Comparison of ENCODE assay signal across 13 mouse cellular contexts in the genomic region with DNA sequence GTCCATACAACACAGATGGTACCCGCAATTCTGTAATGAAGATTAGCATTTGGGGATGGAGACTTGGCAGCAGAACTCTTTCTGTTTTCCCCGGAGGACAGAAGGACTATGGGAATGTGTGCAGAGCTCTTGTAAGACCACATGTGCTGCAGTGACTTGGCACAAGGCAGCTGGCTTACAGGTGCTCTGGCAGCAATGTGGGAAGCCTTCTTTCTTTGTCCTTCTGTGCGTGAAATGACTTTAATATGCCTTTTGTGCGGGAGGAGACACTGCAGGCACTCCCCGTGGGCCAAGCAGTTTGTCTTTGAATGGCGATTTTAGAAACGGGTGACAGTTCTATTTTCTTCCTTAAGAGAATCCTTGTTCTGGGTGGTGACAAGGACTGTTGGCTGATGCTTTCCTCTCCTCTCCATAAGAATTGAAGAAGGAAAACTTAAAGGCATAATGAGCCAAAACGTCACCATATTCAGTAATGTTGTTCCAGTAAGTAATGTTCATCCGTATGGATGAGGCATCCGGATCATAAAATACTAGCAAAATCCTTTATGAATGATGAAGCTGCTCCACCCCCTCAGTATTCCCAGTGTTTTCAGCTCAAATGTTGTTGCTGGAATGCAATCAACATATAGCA. TPM values are rescaled to one million over a fixed set of nuclear protein-coding genes. Genes with fewer than 3 reads are reported as not detected.
DNase-seq lines count a peak whose midpoint lies in the region; ATAC-seq and TF ChIP-seq lines count a peak whose summit lies in the region.
"Had no signal": no experiment of that assay in that cellular context is flagged by ENCODE, and none has a peak within 500 bp of the region (broad histone marks: within the 10 kb centered on the region; RNA-seq: fewer than 3 reads in every experiment).

No protein-coding gene starts in this region.

- no peak for TF ChIP-seq POLR2A in brain, embryonic 14.5 days (IDR thresholded peaks at IDR 0.05; ENCODE audit: borderline replicate concordance, extremely low read depth, insufficient read depth, insufficient read length, poor library complexity, severe bottlenecking)

- no peak overlapping the region for H3K27ac ChIP-seq in intestine, postnatal 0 days (ENCODE audit: low read depth, low read length)
- H3K27ac ChIP-seq in heart, embryonic 12.5 days (ENCODE audit: poor library complexity, severe bottlenecking) = no peak overlapping the region
- H3K27ac ChIP-seq: embryonic facial prominence, embryonic 12.5 days; liver, embryonic 13.5 days had no signal

- no peak overlapping the region for H3K4me2 ChIP-seq in intestine, postnatal 0 days (replicated peaks; ENCODE audit: low read depth)
- no peak overlapping the region for H3K4me2 ChIP-seq in heart, embryonic 12.5 days
- H3K4me2 ChIP-seq: embryonic facial prominence, embryonic 12.5 days; liver, embryonic 13.5 days had no signal

- H3K9ac ChIP-seq in intestine, postnatal 0 days (ENCODE audit: low read depth, low read length) = no peak overlapping the region
- no peak overlapping the region for H3K9ac ChIP-seq in heart, embryonic 12.5 days
- H3K9ac ChIP-seq: embryonic facial prominence, embryonic 12.5 days; liver, embryonic 13.5 days had no signal

- no peak for ATAC-seq in intestine, postnatal 0 days
- no peak for ATAC-seq in heart, embryonic 12.5 days (ENCODE audit: insufficient number of reproducible peaks, low FRiP score)

- peak; percentile 29 to 43 for DNase-seq in cerebellum, postnatal 10 days
- no peak for DNase-seq in cerebellum, adult 8-10 months
- peak; percentile 78 for DNase-seq in brain, embryonic 14.5 days (ENCODE audit: low read depth)
- DNase-seq in layer of hippocampus, adult 18-20 months (ENCODE audit: low spot score in 2 of 2) = peak; percentile 30 to 46
- DNase-seq in left cerebral cortex, postnatal 4 days = peak; percentile 37
- DNase-seq in kidney, postnatal 10 days = no peak
- DNase-seq: heart, postnatal 36 days; kidney, postnatal 36 days; liver, embryonic 13.5 days had no signal

- H3K27me3 ChIP-seq in intestine, postnatal 0 days (replicated peaks; ENCODE audit: control insufficient read depth, insufficient read depth, low read length) = no peaks in the 10 kb centered on the region
- H3K27me3 ChIP-seq in heart, embryonic 12.5 days (replicated peaks) = no peaks in the 10 kb centered on the region
- H3K27me3 ChIP-seq: embryonic facial prominence, embryonic 12.5 days; liver, embryonic 13.5 days had no signal

- H3K4me3 ChIP-seq in intestine, postnatal 0 days (ENCODE audit: low read depth, low read length) = no peak overlapping the region
- H3K4me3 ChIP-seq in heart, embryonic 12.5 days = no peak overlapping the region
- H3K4me3 ChIP-seq: embryonic facial prominence, embryonic 12.5 days; liver, embryonic 13.5 days had no signal

- no peaks in the 10 kb centered on the region for H3K4me1 ChIP-seq in intestine, postnatal 0 days (replicated peaks; ENCODE audit: control insufficient read depth, insufficient read depth, low read length)
- no peaks in the 10 kb centered on the region for H3K4me1 ChIP-seq in heart, embryonic 12.5 days (replicated peaks)
- H3K4me1 ChIP-seq: embryonic facial prominence, embryonic 12.5 days; liver, embryonic 13.5 days had no signal

- no peak for TF ChIP-seq CTCF in brain, embryonic 14.5 days (IDR thresholded peaks at IDR 0.05; ENCODE audit: borderline replicate concordance, extremely low read depth, insufficient read depth, insufficient read length)
- TF ChIP-seq CTCF in intestine, postnatal 0 days (IDR thresholded peaks at IDR 0.05; ENCODE audit: low read depth) = no peak

- 83% methylated on average over 10 of the region's 10 CpGs for WGBS in intestine, postnatal 0 days
- 72% methylated on average over 10 of the region's 10 CpGs for WGBS in heart, embryonic 12.5 days

- no peaks in the 10 kb centered on the region for H3K9me3 ChIP-seq in intestine, postnatal 0 days (ENCODE audit: control insufficient read depth)
- no peaks in the 10 kb centered on the region for H3K9me3 ChIP-seq in heart, embryonic 12.5 days (replicated peaks)
- H3K9me3 ChIP-seq: embryonic facial prominence, embryonic 12.5 days; liver, embryonic 13.5 days had no signal

- intact Hi-C loops in left cerebral cortex, postnatal 4 days (cut with DNase I) = no loop called here

- no peaks in the 10 kb centered on the region for H3K36me3 ChIP-seq in intestine, postnatal 0 days (ENCODE audit: control insufficient read depth, insufficient read depth)
- no peaks in the 10 kb centered on the region for H3K36me3 ChIP-seq in heart, embryonic 12.5 days
- H3K36me3 ChIP-seq: embryonic facial prominence, embryonic 12.5 days; liver, embryonic 13.5 days had no signal

RNA-seq across cellular contexts. Expression of a gene that starts 27.5 kb away (rescaled TPM):
- 4.7 and 6.3 TPM in 2 replicates for polyA plus RNA-seq in brain, embryonic 14.5 days (2012; rRNA removed)
- 10 to 100 TPM in 1 of 2 experiments, 1 to 10 TPM in 1; 9.1 to 10.6 TPM for total RNA-seq in layer of hippocampus, adult 18-20 months (2021)
- 10 to 100 TPM; 12.3 to 12.4 TPM for total RNA-seq in left cerebral cortex, postnatal 4 days (2021)
- 3.1 and 3.7 TPM in 2 replicates for polyA plus RNA-seq in intestine, postnatal 0 days (2015; fragmentation: Nextera tagmentation; extraction: Ambion mirVana)
- polyA plus RNA-seq in heart, embryonic 12.5 days (2016; fragmentation: Nextera tagmentation; extraction: Ambion mirVana) = 11.3 and 12.4 TPM in 2 replicates
- total RNA-seq: MEL had no signal

Comparison
In these comparisons a context has a peak if more than half of its experiments do, and no peak if none do; other contexts are left out.
1. DNase-seq: peak in cerebellum, postnatal 10 days (2 of 2), brain, embryonic 14.5 days (single experiment), layer of hippocampus, adult 18-20 months (2 of 2) and left cerebral cortex, postnatal 4 days (single experiment); none in cerebellum, adult 8-10 months (single experiment) and kidney, postnatal 10 days (single experiment).